Mouse (Mus musculus) CD4-positive, CD25-positive, alpha-beta regulatory T cell (primary cell): ENCODE measurements around the gene Ndst2. TPM values are rescaled to one million over a fixed set of nuclear protein-coding genes. Genes with fewer than 3 reads are reported as not detected.

Experiments used
- polyA plus RNA-seq: library from polyadenylated mRNA; unstranded; fragments of 100-300 nt; shearing (Covaris generic); gene quantifications from one replicate; pipeline ENCODE4 v1.2.1, GENCODE M21; 2017

Gene Ndst2
- polyA plus RNA-seq = 54.5 TPM

GRCm38 (mm10) chr14:20733952-20734774 is at the start of gene Ndst2:
TSS of gene Ndst2 (minus strand) at chr14:20734562.

DNA sequence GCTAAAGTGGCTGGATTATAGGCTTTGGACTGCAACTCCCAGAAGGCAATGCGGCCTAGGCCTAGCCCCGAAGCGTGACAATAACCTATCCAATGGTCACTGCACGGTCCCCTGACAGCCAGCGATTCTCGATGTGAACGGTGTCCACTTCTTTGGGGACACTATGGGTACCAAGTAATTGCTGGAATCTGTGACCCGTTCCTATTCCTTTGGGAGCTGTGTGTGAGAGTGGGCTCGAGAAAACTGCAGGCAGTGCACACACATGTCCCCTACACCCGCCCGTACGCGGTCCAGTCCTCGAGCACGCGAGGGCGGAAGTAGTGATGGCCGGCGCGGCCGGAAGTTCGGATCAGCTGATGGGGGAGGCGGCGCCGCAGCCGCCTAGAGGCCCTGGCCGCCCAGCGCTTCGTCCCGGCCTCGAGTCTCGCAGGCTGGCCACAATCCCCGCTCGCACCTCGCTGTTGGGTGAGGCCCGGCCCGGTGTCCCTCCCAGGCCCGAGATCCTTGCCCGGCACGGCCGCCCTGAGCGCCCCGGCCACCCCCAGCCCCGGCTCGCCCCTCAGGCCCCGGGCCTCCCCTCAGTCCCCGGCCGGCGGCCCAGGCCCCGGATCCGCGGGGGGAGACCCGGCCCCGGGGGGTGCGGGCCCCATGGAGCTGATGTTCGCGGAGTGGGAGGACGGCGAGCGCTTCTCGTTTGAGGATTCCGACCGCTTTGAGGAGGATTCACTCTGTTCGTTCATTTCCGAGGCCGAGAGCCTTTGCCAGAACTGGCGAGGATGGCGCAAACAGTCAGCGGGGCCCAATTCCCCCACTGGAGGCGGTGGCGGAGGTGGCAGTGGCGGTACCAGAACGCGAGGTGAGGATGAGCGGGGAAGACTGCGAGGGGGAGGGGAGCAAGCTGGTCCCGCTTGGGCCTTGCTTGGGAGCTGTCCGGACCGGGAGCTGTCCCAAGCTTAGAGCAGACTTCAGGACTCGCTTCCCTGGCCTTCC is 26.9 kb downstream of the Ndst2 start, which contains the start of gene Zswim8:
TSS of gene Zswim8 (plus strand) at position 352 of the 990 bp plus-strand sequence.

DNA sequence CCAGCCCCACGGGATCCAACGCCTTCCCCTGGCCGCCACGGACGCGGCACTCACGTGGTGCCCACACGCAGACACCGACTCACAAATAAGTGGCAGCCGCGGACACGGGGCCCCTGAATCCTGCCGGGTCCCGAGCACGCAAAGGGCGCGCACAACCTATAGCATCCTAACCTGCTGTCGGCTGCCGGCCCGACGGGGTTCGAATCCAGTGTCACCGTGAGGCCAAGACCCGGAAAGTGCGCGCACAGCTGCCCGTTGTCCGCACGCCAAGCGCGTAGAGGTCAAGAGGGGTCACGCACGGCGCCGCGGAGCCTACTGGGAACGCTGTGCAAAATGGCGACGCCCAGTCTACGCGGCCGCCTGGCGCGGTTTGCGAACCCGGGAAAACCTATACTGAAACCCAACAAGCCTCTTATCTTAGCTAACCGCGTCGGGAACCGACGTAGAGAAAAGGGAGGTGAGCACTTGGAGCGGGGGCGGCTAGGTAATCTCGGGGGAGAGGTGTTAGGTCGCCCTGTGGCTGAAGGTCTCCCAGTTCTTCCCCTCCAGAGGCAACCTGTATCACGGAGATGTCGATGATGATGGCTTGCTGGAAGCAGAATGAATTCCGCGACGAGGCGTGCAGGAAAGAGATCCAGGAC is 31.5 kb downstream of the Ndst2 start, which contains the start of gene Chchd1:
TSS of gene Chchd1 (plus strand) at position 266 of the 641 bp plus-strand sequence.

GRCm38 (mm10) chr14:20694884-20695760 is 39.2 kb downstream of the Ndst2 start, which contains the start of gene Fut11:
TSS of gene Fut11 (plus strand) at chr14:20694968.

DNA sequence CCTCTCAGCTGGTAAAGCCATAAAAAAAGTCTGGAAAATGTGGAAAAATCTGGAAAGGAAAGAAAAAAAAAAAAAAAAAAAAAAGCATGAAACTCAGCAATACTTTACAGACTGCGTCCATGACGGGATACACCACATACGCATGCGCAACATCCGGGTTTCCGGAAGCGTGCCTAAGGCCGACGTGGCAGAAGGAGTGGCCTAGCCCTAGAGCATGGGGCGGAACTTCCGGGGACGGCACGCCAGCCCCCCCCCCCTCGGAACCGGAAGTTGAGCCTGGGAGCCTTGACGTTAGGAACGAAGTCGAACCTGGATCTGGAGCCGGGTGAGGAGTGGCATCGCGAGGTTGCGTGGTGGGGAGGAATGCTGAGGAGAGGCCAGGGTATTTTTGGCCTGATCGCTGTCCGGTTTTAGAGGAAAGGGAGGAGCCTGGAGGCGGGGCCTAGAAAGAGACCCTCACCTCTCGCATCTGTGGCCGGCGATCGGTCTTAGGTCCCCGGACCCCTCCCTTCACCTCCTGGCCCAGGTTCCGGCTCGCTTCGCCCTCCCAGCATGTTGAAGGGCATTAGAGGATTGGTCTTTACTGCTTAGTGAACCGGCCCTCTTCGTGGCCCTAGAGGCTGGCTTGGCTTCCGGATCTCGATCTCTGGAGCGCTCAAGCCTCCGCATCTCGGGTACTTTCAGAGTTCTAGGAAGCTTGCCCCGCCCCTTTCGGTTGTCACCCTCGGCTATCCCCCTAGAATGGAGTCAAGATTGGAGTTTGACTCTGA is 60.1 kb downstream of the Ndst2 start, which contains the start of gene Sec24c:
TSS of gene Sec24c (plus strand) at position 245 of the 770 bp plus-strand sequence.

Other genes with a start within 250 kb of the Ndst2 start
- gene Mss51, start 237.7 kb downstream of the Ndst2 start, polyA plus RNA-seq = 1.7 TPM
- 31.4 TPM for gene Ppp3cb, start 188.0 kb downstream of the Ndst2 start, polyA plus RNA-seq
- gene Usp54, start 93.5 kb downstream of the Ndst2 start, polyA plus RNA-seq = 3.5 TPM
- gene Myoz1, start 78.0 kb downstream of the Ndst2 start, polyA plus RNA-seq = not detected
- gene Synpo2l, start 66.2 kb downstream of the Ndst2 start, polyA plus RNA-seq = not detected
- gene Sec24c, start 60.3 kb downstream of the Ndst2 start, polyA plus RNA-seq = 226 TPM
- gene Fut11, start 39.6 kb downstream of the Ndst2 start, polyA plus RNA-seq = 12.2 TPM
- 127 TPM for gene Chchd1, start 31.6 kb downstream of the Ndst2 start, polyA plus RNA-seq
- gene Zswim8, start 27.0 kb downstream of the Ndst2 start, polyA plus RNA-seq = 49.7 TPM
- gene Camk2g, start 59.5 kb upstream of the Ndst2 start, polyA plus RNA-seq = 7.6 TPM
- not detected for gene Plau, start 102.1 kb upstream of the Ndst2 start, polyA plus RNA-seq
- gene Vcl, start 194.8 kb upstream of the Ndst2 start, polyA plus RNA-seq = 1.7 TPM